Mouse (Mus musculus) liver, embryonic 13.5 days (tissue): ENCODE measurements around the gene Ski. TPM values are rescaled to one million over a fixed set of nuclear protein-coding genes. Genes with fewer than 3 reads are reported as not detected.

Experiments used
- polyA plus RNA-seq: library from polyadenylated mRNA; unstranded; fragments of >200 nt; fragmentation: Nextera tagmentation; extraction: Ambion mirVana; gene quantifications from 2 replicates; pipeline ENCODE4 v1.2.1, GENCODE M21; 2015

Ski gene
- polyA plus RNA-seq, 1 experiment from 2014 or later: 2.4 TPM

Other genes with a start within 250 kb of the Ski start
- 0.08 and 0.10 TPM in 2 replicates for gene Plch2, start 165.8 kb downstream of the Ski start, polyA plus RNA-seq
- gene Pex10, start 155.6 kb downstream of the Ski start, polyA plus RNA-seq: 8.5 and 8.9 TPM in 2 replicates
- gene Rer1, start 136.2 kb downstream of the Ski start, polyA plus RNA-seq: 93.6 and 109 TPM in 2 replicates
- 1.7 and 1.9 TPM in 2 replicates for gene Morn1, start 136.0 kb downstream of the Ski start, polyA plus RNA-seq
- gene Faap20, start 27.2 kb upstream of the Ski start, polyA plus RNA-seq: 23.4 and 23.6 TPM in 2 replicates
- gene Prkcz, start 138.8 kb upstream of the Ski start, polyA plus RNA-seq: 1.9 and 2.2 TPM in 2 replicates
- gene Gabrd, start 175.5 kb upstream of the Ski start, polyA plus RNA-seq: not detected in 2 replicates
- 0.09 and 0.13 TPM in 2 replicates for gene Cfap74, start 186.6 kb upstream of the Ski start, polyA plus RNA-seq
- gene Tmem52, start 246.5 kb upstream of the Ski start, polyA plus RNA-seq: not detected in 2 replicates